Mouse (Mus musculus): Measurements from ENCODE around the gene Npr1.

Gene Npr1

GRCm38 (mm10) chr3:90437131-90437530 lies 28.5 kb downstream of the Npr1 start:
- DNase-seq (ENCODE audit: low read depth, low spot score) = no peak

GRCm38 (mm10) chr3:90434073-90434730 lies 31.5 kb downstream of the Npr1 start:
- DNase-seq (ENCODE audit: low read depth, low spot score) = no peak

- peak; percentile 100 for DNase-seq (ENCODE audit: low read depth, low spot score)
Observed at GRCm38 (mm10) chr3:90433381-90434020, 32.2 kb downstream of the Npr1 start, which contains the start of gene Ints3. TSS of gene Ints3 (minus strand) at chr3:90433622.

- DNase-seq (ENCODE audit: low read depth, low spot score) = no peak
Observed at GRCm38 (mm10) chr3:90432811-90433219, 32.9 kb downstream of the Npr1 start.

GRCm38 (mm10) chr3:90432348-90432747 lies 33.3 kb downstream of the Npr1 start:
- DNase-seq (ENCODE audit: low read depth, low spot score) = no peak

GRCm38 (mm10) chr3:90429576-90429975 lies 36.1 kb downstream of the Npr1 start:
- no peak for DNase-seq (ENCODE audit: low read depth, low spot score)

GRCm38 (mm10) chr3:90428186-90428585 lies 37.5 kb downstream of the Npr1 start:
- no peak for DNase-seq (ENCODE audit: low read depth, low spot score)

- DNase-seq (ENCODE audit: low read depth, low spot score) = no peak
Observed at GRCm38 (mm10) chr3:90427574-90427973, 38.1 kb downstream of the Npr1 start.

- DNase-seq (ENCODE audit: low read depth, low spot score) = no peak
Observed at GRCm38 (mm10) chr3:90425499-90425898, 40.2 kb downstream of the Npr1 start.

- no peak for DNase-seq (ENCODE audit: low read depth, low spot score)
Observed at GRCm38 (mm10) chr3:90423549-90423948, 42.1 kb downstream of the Npr1 start.

- no peak for DNase-seq (ENCODE audit: low read depth, low spot score)
Observed at GRCm38 (mm10) chr3:90420696-90421095, 45.0 kb downstream of the Npr1 start.

- DNase-seq (ENCODE audit: low read depth, low spot score) = no peak
Observed at GRCm38 (mm10) chr3:90413011-90413396, 52.7 kb downstream of the Npr1 start.

GRCm38 (mm10) chr3:90412312-90413010 lies 53.2 kb downstream of the Npr1 start:
- DNase-seq (ENCODE audit: low read depth, low spot score) = no peak

GRCm38 (mm10) chr3:90408721-90409120 lies 56.9 kb downstream of the Npr1 start:
- no peak for DNase-seq (ENCODE audit: low read depth, low spot score)

- DNase-seq (ENCODE audit: low read depth, low spot score) = no peak
Observed at GRCm38 (mm10) chr3:90406414-90406813, 59.3 kb downstream of the Npr1 start.

GRCm38 (mm10) chr3:90404609-90405008 lies 61.1 kb downstream of the Npr1 start:
- DNase-seq (ENCODE audit: low read depth, low spot score) = no peak

- no peak for DNase-seq (ENCODE audit: low read depth, low spot score)
Observed at GRCm38 (mm10) chr3:90404121-90404520, 61.5 kb downstream of the Npr1 start.

- no peak for DNase-seq (ENCODE audit: low read depth, low spot score)
Observed at GRCm38 (mm10) chr3:90400993-90401392, 64.7 kb downstream of the Npr1 start.

Data from brain, embryonic 18.5 days (tissue).